Mouse (Mus musculus) gastrocnemius, postnatal 25 days (tissue): ENCODE results near the gene Irs1. TPM values are rescaled to one million over a fixed set of nuclear protein-coding genes. Genes with fewer than 3 reads are reported as not detected.
A peak's percentile ranks its signal among the peaks of the same experiment; 100 is the strongest.

Experiments used
- DNase-seq: peaks from one replicate; pipeline ENCODE4 v3.0.0; 2022
- total RNA-seq, 2 experiments: library from RNA; stranded (reverse); gene quantifications; 1 replicate in 1 of 2; 2 replicates in 1 of 2; pipeline ENCODE4 v1.2.3; 2021

Gene Irs1
- total RNA-seq, 2 experiments from 2014 or later = 55.0 to 69.2 TPM

DNA sequence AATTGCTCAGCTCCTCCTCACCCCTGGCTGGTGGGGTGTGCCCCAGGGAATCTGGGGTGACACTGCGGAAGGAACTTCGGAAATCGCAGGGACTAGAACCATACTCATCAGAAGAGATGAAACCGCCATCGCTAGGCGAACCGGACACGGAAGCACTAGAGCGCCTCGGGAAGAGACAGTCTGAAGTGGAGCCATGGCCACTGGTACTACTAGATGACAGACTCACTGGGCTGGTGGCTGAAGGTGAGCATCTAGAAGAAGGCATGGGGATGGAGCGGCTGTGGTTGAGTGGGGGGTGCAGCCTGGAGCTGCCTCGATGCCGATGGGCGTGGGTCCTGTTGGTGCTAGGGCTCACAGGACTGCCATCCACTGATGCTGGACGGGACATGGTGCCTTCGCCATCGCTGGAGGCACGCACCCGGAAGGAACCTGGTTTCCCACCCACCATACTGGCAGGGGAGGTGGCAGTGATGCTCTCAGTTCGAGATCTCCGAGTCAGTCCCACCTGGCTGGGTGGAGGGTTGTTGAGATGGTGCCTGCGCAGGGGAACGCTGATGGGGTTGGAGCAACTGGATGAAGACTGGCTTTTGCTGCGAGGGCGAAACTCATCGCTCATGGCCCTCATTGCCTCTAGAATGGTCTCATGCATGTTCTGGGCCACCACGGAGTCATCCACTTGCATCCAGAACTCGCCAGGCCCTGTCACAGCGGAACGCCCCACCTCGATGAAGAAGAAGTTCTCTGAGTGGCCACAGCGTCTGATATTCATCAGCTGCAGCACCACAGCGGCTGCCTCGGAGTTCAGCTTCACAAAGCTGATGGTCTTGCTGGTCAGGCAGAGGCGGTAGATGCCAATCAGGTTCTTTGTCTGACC lies 1.9 kb downstream of the Irs1 start:
- peak; percentile 11 for DNase-seq

DNA sequence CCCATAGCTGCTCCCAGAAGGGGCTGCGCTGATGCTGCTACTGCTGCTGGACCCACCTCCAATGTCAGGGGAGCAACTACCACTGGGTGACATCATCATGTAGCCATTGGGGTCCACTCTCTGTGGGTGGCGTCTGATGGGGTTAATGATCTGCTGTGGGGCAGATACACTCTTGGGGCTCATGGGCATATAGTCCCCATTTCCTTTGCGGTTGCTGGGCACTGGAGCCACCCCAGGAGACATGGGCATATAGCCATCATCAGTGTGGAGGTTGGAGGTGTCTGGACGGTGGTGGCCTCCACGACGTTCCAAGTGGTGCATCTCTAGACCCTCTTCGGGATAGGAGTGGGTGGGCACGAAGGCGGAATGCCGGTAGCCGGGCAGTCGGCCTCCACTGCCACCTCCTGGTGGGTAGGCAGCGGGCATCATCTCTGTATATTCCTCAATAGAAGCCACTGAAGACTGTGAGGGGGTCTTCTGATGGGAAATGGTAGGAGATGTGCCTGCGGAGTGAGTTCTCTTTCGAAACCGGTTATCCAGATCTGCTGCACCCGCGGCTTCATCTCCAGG lies 2.7 kb downstream of the Irs1 start:
- peak; percentile 22 for DNase-seq

- DNase-seq = peak; percentile 28
Measured at GRCm38 (mm10) chr1:82287776-82288325, 3.4 kb downstream of the Irs1 start.

DNA sequence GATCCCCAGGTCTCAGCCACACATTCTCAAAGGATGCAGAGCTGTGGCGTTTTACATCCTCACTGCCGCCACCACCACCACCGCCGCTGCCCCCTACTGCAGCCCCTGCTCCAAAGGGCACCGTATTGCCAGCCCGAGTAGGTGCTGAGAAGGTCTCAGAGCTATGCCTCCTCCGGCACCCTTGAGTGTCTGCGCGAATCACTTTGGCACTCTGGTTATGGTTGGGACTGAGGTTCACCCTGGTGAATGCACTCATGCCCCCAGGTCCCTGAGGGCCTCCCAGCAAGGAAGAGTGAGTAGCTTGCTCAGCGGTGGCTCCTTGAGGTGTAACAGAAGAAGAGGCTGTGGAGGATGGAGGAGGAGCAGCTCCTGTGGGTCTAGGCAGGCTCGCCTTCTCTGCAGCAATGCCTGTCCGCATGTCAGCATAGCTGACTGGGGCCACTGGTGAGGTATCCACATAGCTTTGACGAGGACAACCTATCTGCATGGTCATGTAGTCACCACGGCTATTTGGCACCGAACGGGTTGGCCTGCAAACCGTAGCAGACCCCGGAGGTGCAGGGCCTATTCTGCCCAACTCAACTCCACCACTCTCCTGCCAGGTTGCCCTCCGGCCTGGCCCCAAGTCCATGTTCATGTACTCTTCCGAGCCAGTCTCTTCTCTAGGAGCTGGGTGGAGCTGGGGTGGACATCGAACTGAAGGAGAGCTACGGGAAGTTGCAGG lies 4.0 kb downstream of the Irs1 start:
- peak; percentile 16 for DNase-seq

GRCm38 (mm10) chr1:82286190-82287051 lies 4.8 kb downstream of the Irs1 start:
- peak; percentile 29 for DNase-seq

GRCm38 (mm10) chr1:82285461-82286189 lies 5.6 kb downstream of the Irs1 start:
- DNase-seq = no peak

DNA sequence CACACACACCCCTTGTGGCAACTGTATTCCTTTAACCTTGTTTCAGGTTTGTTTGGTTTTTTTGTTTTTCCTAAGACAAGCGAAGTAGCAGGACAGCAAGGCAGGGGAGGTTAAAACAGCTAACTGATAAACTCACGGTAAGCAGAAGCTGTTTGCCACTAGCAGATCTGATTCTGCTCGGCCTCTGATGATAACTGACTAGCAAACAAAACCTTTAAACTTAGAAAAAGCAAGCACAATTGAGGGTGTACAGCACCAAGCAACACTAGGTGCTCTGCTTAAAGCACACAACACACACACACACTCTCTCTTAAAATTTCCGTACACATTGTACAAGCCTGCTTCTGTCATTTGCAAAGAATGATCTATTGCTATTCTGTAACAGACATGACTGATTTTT lies 6.8 kb downstream of the Irs1 start:
- DNase-seq = no peak

GRCm38 (mm10) chr1:82283901-82284301 lies 7.3 kb downstream of the Irs1 start:
- DNase-seq = no peak

- DNase-seq = peak; percentile 93
Measured at GRCm38 (mm10) chr1:82282992-82283611, 8.1 kb downstream of the Irs1 start.

- DNase-seq = no peak
Measured at GRCm38 (mm10) chr1:82281823-82282222, 9.4 kb downstream of the Irs1 start.

DNA sequence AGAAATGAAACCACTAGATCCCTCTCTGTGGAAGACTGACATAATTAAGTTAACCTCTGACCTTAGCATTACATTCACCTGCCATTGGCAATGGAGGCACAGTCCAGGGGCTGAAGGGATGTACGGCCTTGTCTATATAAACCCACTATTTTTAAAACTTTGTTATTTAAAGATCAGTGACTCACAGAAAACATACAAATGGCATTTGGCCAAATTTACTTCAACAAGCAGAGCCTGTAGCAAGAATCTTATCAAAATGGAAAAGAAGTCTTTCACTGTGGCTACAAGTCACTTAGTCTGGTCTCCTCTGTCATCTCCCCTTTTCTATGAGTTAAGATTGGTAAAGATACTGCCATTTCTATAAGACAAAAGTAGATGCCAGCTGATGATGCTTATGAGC lies 11.4 kb downstream of the Irs1 start:
- DNase-seq = no peak

GRCm38 (mm10) chr1:82274361-82274760 lies 16.9 kb downstream of the Irs1 start:
- DNase-seq = no peak

DNA sequence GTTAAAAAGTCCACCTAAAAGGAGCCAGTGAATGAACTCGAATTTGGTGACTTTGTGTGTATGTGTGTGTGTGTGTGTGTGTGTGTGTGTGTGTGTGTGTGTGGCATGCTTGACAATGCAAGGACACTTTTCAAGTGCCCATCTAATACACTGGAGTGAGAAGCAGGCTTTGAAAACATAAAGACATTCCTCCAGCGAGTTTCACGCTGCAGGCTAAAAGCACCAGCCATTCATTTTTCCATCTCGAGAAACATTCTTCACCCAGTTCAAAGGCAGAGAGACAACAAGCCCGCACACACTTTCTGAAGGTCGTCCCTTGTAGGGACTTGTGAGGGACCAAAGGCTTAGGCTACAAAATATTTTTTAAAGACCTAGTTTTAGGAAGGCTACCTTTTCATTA lies 17.7 kb downstream of the Irs1 start:
- DNase-seq = no peak

GRCm38 (mm10) chr1:82272231-82272630 lies 19.0 kb downstream of the Irs1 start:
- no peak for DNase-seq

GRCm38 (mm10) chr1:82267547-82267946 lies 23.7 kb downstream of the Irs1 start:
- no peak for DNase-seq

GRCm38 (mm10) chr1:82262331-82262730 lies 28.9 kb downstream of the Irs1 start:
- DNase-seq = no peak

DNA sequence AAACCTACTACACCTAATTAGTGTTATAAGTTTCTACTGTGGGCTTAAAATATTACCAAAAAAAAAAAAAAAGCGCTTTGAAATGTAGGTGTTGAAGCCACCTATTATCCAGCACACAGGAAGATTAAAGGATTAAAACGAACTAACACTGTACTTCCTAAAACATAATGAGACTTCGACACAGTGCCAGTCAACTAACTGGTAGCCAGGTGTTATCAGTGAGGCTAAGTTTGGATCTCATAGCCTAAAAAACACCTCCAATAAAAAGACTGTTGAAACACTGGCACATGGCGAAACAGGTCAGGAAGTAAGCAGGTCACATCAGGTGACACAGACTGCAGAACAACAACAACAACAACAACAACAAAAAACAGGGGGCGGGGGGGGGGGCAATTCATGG lies 29.6 kb downstream of the Irs1 start:
- no peak for DNase-seq

DNA sequence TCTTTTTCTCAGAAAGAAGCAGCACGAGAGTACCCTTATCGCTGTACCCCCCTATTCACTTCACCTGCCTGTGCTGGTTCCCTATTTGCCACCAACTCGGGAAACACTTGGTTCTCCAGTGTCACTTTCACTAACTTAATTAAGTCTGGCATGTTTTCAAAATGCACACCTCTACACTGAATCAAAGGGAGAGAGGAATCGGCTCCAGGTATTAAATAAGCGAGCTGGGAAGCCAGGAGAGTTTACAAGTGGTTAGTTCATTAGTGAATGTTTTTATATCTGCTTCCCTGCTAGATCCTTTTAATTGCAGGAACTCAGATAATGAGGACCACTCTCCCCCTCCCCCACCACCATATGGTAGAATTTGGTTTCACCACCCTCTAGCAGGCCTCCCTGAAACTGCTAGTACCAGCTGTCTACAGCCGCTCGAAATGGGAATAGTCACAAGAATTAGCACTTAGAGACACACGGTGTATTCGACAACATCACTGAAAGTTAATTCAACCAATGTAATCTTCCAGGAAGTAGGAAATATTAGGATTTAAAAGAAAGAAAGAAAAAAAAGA lies 30.1 kb downstream of the Irs1 start:
- no peak for DNase-seq

DNA sequence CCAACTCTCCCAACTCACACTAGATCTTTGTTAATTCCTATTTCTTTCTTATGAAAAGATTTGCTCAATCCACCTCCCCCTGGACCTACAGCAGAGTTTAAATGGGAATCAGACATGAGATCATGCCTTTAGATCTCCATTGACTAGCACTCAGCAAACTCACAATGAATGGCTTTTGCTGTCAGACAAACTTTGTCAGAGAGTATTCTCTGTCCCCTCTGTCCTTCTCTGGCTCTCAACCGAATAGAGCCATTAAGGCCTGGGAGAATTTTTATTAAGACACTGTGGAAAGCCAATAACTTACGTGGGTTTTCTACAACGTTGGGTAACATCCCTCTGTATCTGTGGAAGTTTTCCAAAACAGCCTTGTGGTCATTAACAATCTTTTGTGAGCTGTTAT lies 31.2 kb downstream of the Irs1 start:
- no peak for DNase-seq

DNA sequence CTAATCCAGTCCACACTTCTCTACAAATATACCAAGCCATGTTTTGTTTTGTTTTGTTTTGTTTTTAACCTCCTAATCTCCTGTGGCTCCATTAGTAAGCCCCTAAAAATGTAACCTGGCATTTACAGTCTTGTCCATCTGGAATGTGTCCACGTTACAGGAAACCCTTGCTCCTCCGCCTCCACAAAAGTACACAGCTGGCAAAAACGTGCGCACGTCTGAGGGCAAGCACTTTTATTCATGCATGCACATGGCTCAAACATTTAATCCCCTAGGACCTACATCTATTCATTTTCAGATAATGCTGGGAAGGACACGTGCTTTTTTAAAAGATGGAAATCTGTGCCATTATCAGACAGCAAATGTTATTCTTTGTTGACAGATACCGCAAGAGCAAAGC lies 32.9 kb downstream of the Irs1 start:
- no peak for DNase-seq
